Mouse (Mus musculus) cerebellum, adult 2 months (tissue): ENCODE data around the gene Gclc.

Experiments
- CTCF ChIP-seq: fragments of 200-500 bp; IDR thresholded peaks from 2 replicates; pipeline ENCODE4 v1.5.1; 2011; ENCODE audit warnings: low read depth, mild to moderate bottlenecking, control low read depth, low read length, moderate library complexity, borderline replicate concordance; ENCODE audit not compliant: insufficient read depth
- POLR2A ChIP-seq: fragments of 200-500 bp; IDR thresholded peaks from 2 replicates; pipeline ENCODE4 v1.6.1; 2011; ENCODE audit warnings: low read length, control low read depth, borderline replicate concordance; ENCODE audit not compliant: insufficient read depth

DNA sequence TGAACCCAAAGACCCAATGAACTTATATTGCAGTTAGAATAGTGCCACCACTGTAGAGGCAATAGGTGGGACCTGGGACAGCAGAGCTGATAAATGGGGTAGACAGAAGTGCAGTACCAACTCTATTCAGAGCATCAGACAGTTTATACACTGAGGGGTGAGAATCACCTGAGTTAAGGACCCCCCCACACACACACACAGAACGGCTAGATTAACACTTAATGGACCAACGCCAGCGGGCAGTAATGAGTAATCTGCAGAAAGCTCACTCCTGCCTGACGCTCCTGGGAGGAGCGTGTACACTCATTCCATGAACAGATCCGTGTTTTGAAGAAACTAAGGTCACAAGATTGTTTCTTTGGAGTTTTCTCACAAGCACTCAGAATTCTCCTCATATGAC, 5.4 kb downstream of the Gclc start:
- no peak for TF ChIP-seq CTCF
- TF ChIP-seq POLR2A: no peak
